ENCODE assay signal across 14 mouse cellular contexts in the genomic region with DNA sequence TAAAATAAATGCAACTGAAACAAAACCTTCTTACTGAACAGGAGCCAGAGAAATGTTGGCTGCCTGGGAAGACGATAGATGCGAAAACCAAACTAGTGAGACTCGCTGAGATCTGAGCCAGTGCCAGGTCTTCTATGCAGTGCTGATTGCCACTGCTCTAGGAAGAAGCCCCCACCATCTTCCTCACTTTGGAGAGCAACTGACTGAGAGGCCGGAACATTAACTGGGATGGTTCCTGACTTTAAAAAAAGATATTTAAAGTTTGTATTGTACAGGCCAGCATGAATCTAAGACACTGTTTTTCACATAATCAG.
A peak's percentile ranks its signal among the peaks of the same experiment; 100 is the strongest.
DNase-seq lines count a peak whose midpoint lies in the region; ATAC-seq and TF ChIP-seq lines count a peak whose summit lies in the region.
"Had no signal": no experiment of that assay in that cellular context is flagged by ENCODE, and none has a peak within 500 bp of the region (broad histone marks: within the 10 kb centered on the region; RNA-seq: fewer than 3 reads in every experiment).

No protein-coding gene starts in this region.

- H3K4me2 ChIP-seq in heart, embryonic 11.5 days = no peak overlapping the region
- 0 out of 2 replicates have a peak overlapping the region, but pooled peaks have one; percentile 10 for H3K4me2 ChIP-seq in lung, embryonic 16.5 days (ENCODE audit: low read depth, low read length)
- H3K4me2 ChIP-seq in embryonic facial prominence, embryonic 15.5 days (replicated peaks) = no peak overlapping the region
- no peak overlapping the region for H3K4me2 ChIP-seq in liver, postnatal 0 days (ENCODE audit: low read depth, low read length)
- H3K4me2 ChIP-seq: forebrain, embryonic 13.5 days; neural tube, embryonic 13.5 days had no signal

- H3K27ac ChIP-seq in heart, adult 2 months = peak overlapping the region; percentile 40; the same call in 1 of the 2 replicates
- no peak overlapping the region for H3K27ac ChIP-seq in heart, embryonic 11.5 days (ENCODE audit: low read depth, low read length)
- no peak overlapping the region for H3K27ac ChIP-seq in lung, embryonic 16.5 days (ENCODE audit: low read length)
- peak overlapping the region; percentile 83 for H3K27ac ChIP-seq in embryonic facial prominence, embryonic 15.5 days (replicated peaks)
- no peak overlapping the region for H3K27ac ChIP-seq in liver, postnatal 0 days (ENCODE audit: low read depth)
- H3K27ac ChIP-seq: forebrain, embryonic 13.5 days; hindbrain, embryonic 10.5 days; neural tube, embryonic 13.5 days had no signal

- ATAC-seq in heart, embryonic 11.5 days (replicated peaks; ENCODE audit: insufficient number of reproducible peaks, low FRiP score, low TSS enrichment) = no peak
- ATAC-seq in lung, embryonic 16.5 days (ENCODE audit: low read depth) = peak; percentile 58
- ATAC-seq in embryonic facial prominence, embryonic 15.5 days (ENCODE audit: insufficient number of reproducible peaks, low FRiP score, low TSS enrichment, low read depth) = no peak
- ATAC-seq in liver, postnatal 0 days = no peak
- ATAC-seq: forebrain, embryonic 13.5 days; midbrain, embryonic 16.5 days had no signal

- H3K79me2 ChIP-seq in heart, adult 2 months (replicated peaks; ENCODE audit: control insufficient read depth, insufficient read depth, low read length) = no peaks in the 10 kb centered on the region

- no peak overlapping the region for H3K9ac ChIP-seq in heart, adult 2 months (ENCODE audit: low read depth, low read length)
- no peak overlapping the region for H3K9ac ChIP-seq in heart, embryonic 11.5 days (ENCODE audit: low read depth, low read length)
- H3K9ac ChIP-seq in lung, embryonic 16.5 days (ENCODE audit: low read length) = no peak overlapping the region
- H3K9ac ChIP-seq in embryonic facial prominence, embryonic 15.5 days = no peak overlapping the region
- H3K9ac ChIP-seq in liver, postnatal 0 days (replicated peaks) = no peak overlapping the region
- H3K9ac ChIP-seq: forebrain, embryonic 13.5 days; neural tube, embryonic 13.5 days had no signal

- TF ChIP-seq EP300 in heart, adult 2 months (IDR thresholded peaks at IDR 0.05; ENCODE audit: insufficient read depth, low read depth, low read length) = no peak
- no peak for TF ChIP-seq EP300 in liver, postnatal 0 days (IDR thresholded peaks at IDR 0.05; ENCODE audit: low read depth)

- 61% methylated on average over 4 of the region's 4 CpGs for WGBS in heart, adult 2 months
- 79% methylated on average over 4 of the region's 4 CpGs for WGBS in heart, embryonic 11.5 days (ENCODE audit: insufficient replicate concordance)
- WGBS in lung, embryonic 16.5 days = 39% methylated on average over 4 of the region's 4 CpGs
- WGBS in embryonic facial prominence, embryonic 15.5 days = 53% methylated on average over 4 of the region's 4 CpGs
- 80% methylated on average over 4 of the region's 4 CpGs for WGBS in liver, postnatal 0 days (ENCODE audit: insufficient replicate concordance)

- H3K4me1 ChIP-seq in heart, adult 2 months (ENCODE audit: control insufficient read depth, insufficient read depth, low read length) = no peaks in the 10 kb centered on the region; the same call in 1 of the 2 replicates
- no peaks in the 10 kb centered on the region for H3K4me1 ChIP-seq in heart, embryonic 11.5 days (ENCODE audit: control insufficient read depth, insufficient read depth, low read length)
- H3K4me1 ChIP-seq in lung, embryonic 16.5 days (replicated peaks; ENCODE audit: control insufficient read depth, insufficient read depth, low read length) = peaks cover 5% of the 10 kb centered on the region; the same call in 1 of the 2 replicates
- H3K4me1 ChIP-seq in embryonic facial prominence, embryonic 15.5 days = peaks cover 5% of the 10 kb centered on the region; the same call in 1 of the 2 replicates
- no peaks in the 10 kb centered on the region for H3K4me1 ChIP-seq in liver, postnatal 0 days (ENCODE audit: insufficient read depth)
- H3K4me1 ChIP-seq: forebrain, embryonic 13.5 days; hindbrain, embryonic 10.5 days had no signal

- H3K9me3 ChIP-seq in heart, embryonic 11.5 days (replicated peaks; ENCODE audit: control insufficient read depth, low read length) = no peaks in the 10 kb centered on the region
- no peaks in the 10 kb centered on the region for H3K9me3 ChIP-seq in lung, embryonic 16.5 days (ENCODE audit: control insufficient read depth, low read length)
- no peaks in the 10 kb centered on the region for H3K9me3 ChIP-seq in embryonic facial prominence, embryonic 15.5 days (replicated peaks)
- no peaks in the 10 kb centered on the region for H3K9me3 ChIP-seq in liver, postnatal 0 days (ENCODE audit: low read length)
- H3K9me3 ChIP-seq: forebrain, embryonic 13.5 days; hindbrain, embryonic 10.5 days; neural tube, embryonic 13.5 days had no signal

- TF ChIP-seq POLR2A in heart, adult 2 months (IDR thresholded peaks at IDR 0.05; ENCODE audit: insufficient read depth, low read depth, low read length) = no peak

- H3K27me3 ChIP-seq in heart, adult 2 months (ENCODE audit: control insufficient read depth, insufficient read depth, low read length) = no peaks in the 10 kb centered on the region
- H3K27me3 ChIP-seq in heart, embryonic 11.5 days (ENCODE audit: control insufficient read depth, insufficient read depth, low read length) = no peaks in the 10 kb centered on the region
- H3K27me3 ChIP-seq in lung, embryonic 16.5 days (ENCODE audit: control insufficient read depth, insufficient read depth, low read depth, low read length) = no peaks in the 10 kb centered on the region
- H3K27me3 ChIP-seq in embryonic facial prominence, embryonic 15.5 days = no peaks in the 10 kb centered on the region
- no peaks in the 10 kb centered on the region for H3K27me3 ChIP-seq in liver, postnatal 0 days (ENCODE audit: insufficient read depth, low read length)
- H3K27me3 ChIP-seq: forebrain, embryonic 13.5 days; neural tube, embryonic 13.5 days had no signal

- intact Hi-C loops in heart, adult 2 months (cut with DNase I) = loop anchor here (10.0 kb wide), 1 partner anchor 251 kb away; no protein-coding TSS in a partner anchor

- H3K36me3 ChIP-seq in heart, adult 2 months (ENCODE audit: control insufficient read depth, insufficient read depth, low read length) = no peaks in the 10 kb centered on the region
- no peaks in the 10 kb centered on the region for H3K36me3 ChIP-seq in heart, embryonic 11.5 days (ENCODE audit: control insufficient read depth, insufficient read depth, low read length)
- no peaks in the 10 kb centered on the region for H3K36me3 ChIP-seq in lung, embryonic 16.5 days (ENCODE audit: control insufficient read depth, insufficient read depth, low read length)
- H3K36me3 ChIP-seq in embryonic facial prominence, embryonic 15.5 days = no peaks in the 10 kb centered on the region
- H3K36me3 ChIP-seq in liver, postnatal 0 days (replicated peaks; ENCODE audit: insufficient read depth, low read length) = no peaks in the 10 kb centered on the region
- H3K36me3 ChIP-seq: hindbrain, embryonic 10.5 days; neural tube, embryonic 13.5 days had no signal

- no peak for TF ChIP-seq CTCF in heart, adult 2 months (IDR thresholded peaks at IDR 0.05)
- TF ChIP-seq CTCF in liver, postnatal 0 days (IDR thresholded peaks at IDR 0.05; ENCODE audit: low read depth) = no peak

- no peak for DNase-seq in heart, adult 2 months
- no peak for DNase-seq in lung, adult 18-20 months
- peak; percentile 16 for DNase-seq in ovary, postnatal 14 days (ENCODE audit: low spot score)
- no peak for DNase-seq in liver, postnatal 0 days
- no peak for DNase-seq in retina, embryonic 14.5 days (ENCODE audit: low spot score)
- DNase-seq: right cerebral cortex, postnatal 25 days; thymus, adult 18-20 months had no signal

- H3K4me3 ChIP-seq in heart, adult 2 months = no peak overlapping the region
- no peak overlapping the region for H3K4me3 ChIP-seq in heart, embryonic 11.5 days (ENCODE audit: low read depth, low read length)
- H3K4me3 ChIP-seq in lung, embryonic 16.5 days (ENCODE audit: low read length) = no peak overlapping the region
- no peak overlapping the region for H3K4me3 ChIP-seq in embryonic facial prominence, embryonic 15.5 days (replicated peaks)
- H3K4me3 ChIP-seq in liver, postnatal 0 days (ENCODE audit: low read depth, low read length) = no peak overlapping the region
- H3K4me3 ChIP-seq: forebrain, embryonic 13.5 days; hindbrain, embryonic 10.5 days; neural tube, embryonic 13.5 days had no signal

Comparison
In these comparisons a context has a peak if more than half of its experiments do, and no peak if none do; other contexts are left out.
1. H3K27ac ChIP-seq: peak in heart, adult 2 months (single experiment) and embryonic facial prominence, embryonic 15.5 days (single experiment); none in heart, embryonic 11.5 days (single experiment), lung, embryonic 16.5 days (single experiment) and liver, postnatal 0 days (single experiment).